Mouse (Mus musculus): ENCODE data around the gene Klc1. TPM values are rescaled to one million over a fixed set of nuclear protein-coding genes. Genes with fewer than 3 reads are reported as not detected.

Gene Klc1
- polyA plus RNA-seq, 1 experiment from 2014 or later, result 598 TPM

GRCm38 (mm10) chr12:111795180-111795895 lies 36.7 kb downstream of the Klc1 start:
- Histone ChIP-seq H3K9ac (replicated peaks; ENCODE audit: low read depth, low read length) (no peak overlapping the region), H3K9me3 (ENCODE audit: control insufficient read depth, low read length) (no peaks in the 10 kb centered on the region), H3K4me1 (ENCODE audit: control insufficient read depth, insufficient read depth, low read length) (no peaks in the 10 kb centered on the region), H3K36me3 (ENCODE audit: control insufficient read depth, insufficient read depth, low read length) (peaks cover 38% of the 10 kb centered on the region), H3K4me2 (ENCODE audit: low read depth, low read length) (no peak overlapping the region), H3K27ac (ENCODE audit: low read depth, low read length) (no peak overlapping the region), H3K4me3 (ENCODE audit: low read depth, low read length) (no peak overlapping the region), H3K27me3 (ENCODE audit: control insufficient read depth, insufficient read depth, low read length) (no peaks in the 10 kb centered on the region)
- 93% methylated on average over 28 of the region's 28 CpGs for WGBS
- ATAC-seq (ENCODE audit: low read depth), result no peak

GRCm38 (mm10) chr12:111797251-111797650 lies 38.6 kb downstream of the Klc1 start:
- Histone ChIP-seq H3K4me3 (ENCODE audit: low read depth, low read length) (no peak overlapping the region), H3K36me3 (ENCODE audit: control insufficient read depth, insufficient read depth, low read length) (peaks cover 28% of the 10 kb centered on the region), H3K9ac (replicated peaks; ENCODE audit: low read depth, low read length) (no peak overlapping the region), H3K9me3 (ENCODE audit: control insufficient read depth, low read length) (no peaks in the 10 kb centered on the region), H3K4me1 (ENCODE audit: control insufficient read depth, insufficient read depth, low read length) (no peaks in the 10 kb centered on the region), H3K4me2 (ENCODE audit: low read depth, low read length) (no peak overlapping the region), H3K27me3 (ENCODE audit: control insufficient read depth, insufficient read depth, low read length) (no peaks in the 10 kb centered on the region), H3K27ac (ENCODE audit: low read depth, low read length) (no peak overlapping the region)
- ATAC-seq (ENCODE audit: low read depth), result no peak
- 91% methylated on average over 8 of the region's 8 CpGs for WGBS

DNA sequence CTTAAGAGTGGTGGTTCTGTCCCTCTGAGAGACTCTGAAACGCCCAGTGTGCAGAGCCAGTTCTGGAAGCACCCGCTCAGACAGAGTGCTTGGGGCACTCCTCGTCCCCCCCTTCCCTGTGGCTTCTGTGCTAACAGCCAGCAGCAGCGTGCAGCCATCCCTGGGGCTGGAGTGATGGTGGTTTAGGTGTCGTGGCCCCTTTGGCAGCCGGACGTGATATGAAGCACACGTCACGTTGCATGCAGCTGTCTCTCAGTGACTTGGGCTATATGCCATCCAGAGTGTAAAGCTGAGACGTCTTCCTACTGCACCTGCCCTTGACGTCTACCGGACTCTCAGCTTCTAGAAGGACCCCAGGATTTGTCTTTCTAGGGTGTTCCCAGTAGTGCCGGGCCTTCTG lies 39.8 kb downstream of the Klc1 start:
- 96% methylated on average over 13 of the region's 13 CpGs for WGBS

DNA sequence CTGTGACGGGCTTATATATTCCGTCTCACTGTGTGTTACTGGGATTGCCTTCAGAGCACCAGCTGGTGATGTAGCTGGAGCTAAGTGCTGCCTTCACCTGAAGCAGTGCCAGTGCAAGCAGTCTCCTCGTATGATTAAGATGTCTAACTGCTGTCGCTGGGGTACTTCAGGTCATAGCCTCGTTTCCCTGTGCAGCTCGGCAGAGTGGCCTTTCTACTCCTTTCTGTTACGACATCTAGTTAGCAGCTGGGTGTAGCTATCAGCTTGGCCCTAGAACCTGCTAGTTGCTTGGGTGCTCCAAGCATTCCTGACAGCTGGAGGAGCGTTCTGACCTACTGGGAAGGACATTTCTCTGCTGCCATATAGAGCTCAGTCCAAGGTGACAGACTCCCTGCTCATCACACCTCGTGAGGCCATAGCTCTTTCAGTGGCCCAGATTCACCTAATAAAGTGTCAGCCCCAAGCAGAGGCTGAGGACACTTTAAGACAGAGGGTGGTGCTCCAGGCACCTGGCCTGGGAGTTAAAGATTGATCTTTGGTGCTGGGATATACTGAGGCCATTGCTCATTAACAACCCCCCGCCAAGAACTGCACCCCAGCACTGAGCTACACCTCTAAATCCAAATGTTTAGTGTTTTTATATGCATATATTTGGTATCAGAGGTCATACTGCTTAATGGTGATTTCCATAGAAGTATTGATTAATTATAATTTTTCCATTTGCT lies 42.0 kb downstream of the Klc1 start:
- ATAC-seq (ENCODE audit: low read depth), result no peak
- peaks cover 12% of the 10 kb centered on the region for H3K36me3 ChIP-seq (ENCODE audit: control insufficient read depth, insufficient read depth, low read length)

More for the DNA sequence above, 39.8 kb downstream of the Klc1 start:
- H3K4me2 ChIP-seq (ENCODE audit: low read depth, low read length), result no peak overlapping the region
- no peaks in the 10 kb centered on the region for H3K27me3 ChIP-seq (ENCODE audit: control insufficient read depth, insufficient read depth, low read length)
- H3K4me1 ChIP-seq (ENCODE audit: control insufficient read depth, insufficient read depth, low read length), result no peaks in the 10 kb centered on the region
- H3K4me3 ChIP-seq (ENCODE audit: low read depth, low read length), result no peak overlapping the region
- no peak for ATAC-seq (ENCODE audit: low read depth)
- H3K36me3 ChIP-seq (ENCODE audit: control insufficient read depth, insufficient read depth, low read length), result peaks cover 25% of the 10 kb centered on the region
- no peak overlapping the region for H3K27ac ChIP-seq (ENCODE audit: low read depth, low read length)
- H3K9ac ChIP-seq (replicated peaks; ENCODE audit: low read depth, low read length), result no peak overlapping the region
- no peaks in the 10 kb centered on the region for H3K9me3 ChIP-seq (ENCODE audit: control insufficient read depth, low read length)

DNA sequence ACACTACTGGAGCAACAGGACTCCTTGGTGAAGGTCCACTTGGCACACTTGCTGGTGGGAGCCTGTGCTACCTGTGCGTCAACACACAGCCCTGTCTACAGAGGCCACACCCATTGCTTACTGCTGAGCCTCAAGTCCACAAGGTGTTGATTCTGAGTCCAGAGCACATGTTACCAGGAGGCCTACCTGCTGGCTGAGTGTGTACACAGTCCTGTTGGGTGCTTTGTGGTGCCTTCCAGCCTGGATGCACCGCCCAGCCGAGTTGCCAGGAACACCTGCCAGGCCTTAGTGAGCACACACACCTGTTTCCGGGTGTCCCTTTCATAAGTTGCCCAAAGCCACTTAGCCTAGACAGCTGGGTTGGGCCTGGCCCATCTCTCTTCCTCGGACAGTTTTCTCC lies 44.9 kb downstream of the Klc1 start:
- Histone ChIP-seq H3K9ac (replicated peaks; ENCODE audit: low read depth, low read length) (no peak overlapping the region), H3K9me3 (ENCODE audit: control insufficient read depth, low read length) (no peaks in the 10 kb centered on the region), H3K27me3 (ENCODE audit: control insufficient read depth, insufficient read depth, low read length) (no peaks in the 10 kb centered on the region), H3K4me3 (ENCODE audit: low read depth, low read length) (no peak overlapping the region), H3K4me1 (ENCODE audit: control insufficient read depth, insufficient read depth, low read length) (no peaks in the 10 kb centered on the region), H3K4me2 (ENCODE audit: low read depth, low read length) (no peak overlapping the region), H3K27ac (ENCODE audit: low read depth, low read length) (no peak overlapping the region), H3K36me3 (ENCODE audit: control insufficient read depth, insufficient read depth, low read length) (peaks cover 13% of the 10 kb centered on the region)
- ATAC-seq (ENCODE audit: low read depth), result no peak
- 90% methylated on average over 5 of the region's 5 CpGs for WGBS

More for the DNA sequence above, 42.0 kb downstream of the Klc1 start:
- H3K4me2 ChIP-seq (ENCODE audit: low read depth, low read length), result no peak overlapping the region
- no peak overlapping the region for H3K9ac ChIP-seq (replicated peaks; ENCODE audit: low read depth, low read length)
- no peak overlapping the region for H3K27ac ChIP-seq (ENCODE audit: low read depth, low read length)
- no peaks in the 10 kb centered on the region for H3K9me3 ChIP-seq (ENCODE audit: control insufficient read depth, low read length)
- H3K4me3 ChIP-seq (ENCODE audit: low read depth, low read length), result no peak overlapping the region
- no peaks in the 10 kb centered on the region for H3K4me1 ChIP-seq (ENCODE audit: control insufficient read depth, insufficient read depth, low read length)
- 85% methylated on average over 10 of the region's 10 CpGs for WGBS
- H3K27me3 ChIP-seq (ENCODE audit: control insufficient read depth, insufficient read depth, low read length), result no peaks in the 10 kb centered on the region

GRCm38 (mm10) chr12:111808775-111809174 lies 50.1 kb downstream of the Klc1 start:
- no peaks in the 10 kb centered on the region for H3K9me3 ChIP-seq (ENCODE audit: control insufficient read depth, low read length)
- H3K4me1 ChIP-seq (ENCODE audit: control insufficient read depth, insufficient read depth, low read length), result peaks cover 5% of the 10 kb centered on the region; the same call in 1 of the 2 replicates
- H3K36me3 ChIP-seq (ENCODE audit: control insufficient read depth, insufficient read depth, low read length), result peaks cover 10% of the 10 kb centered on the region
- no peak overlapping the region for H3K4me3 ChIP-seq (ENCODE audit: low read depth, low read length)
- no peak overlapping the region for H3K9ac ChIP-seq (replicated peaks; ENCODE audit: low read depth, low read length)
- H3K4me2 ChIP-seq (ENCODE audit: low read depth, low read length), result no peak overlapping the region
- H3K27ac ChIP-seq (ENCODE audit: low read depth, low read length), result no peak overlapping the region
- WGBS, result 88% methylated on average over 6 of the region's 6 CpGs
- no peak for ATAC-seq (ENCODE audit: low read depth)
- no peaks in the 10 kb centered on the region for H3K27me3 ChIP-seq (ENCODE audit: control insufficient read depth, insufficient read depth, low read length)

DNA sequence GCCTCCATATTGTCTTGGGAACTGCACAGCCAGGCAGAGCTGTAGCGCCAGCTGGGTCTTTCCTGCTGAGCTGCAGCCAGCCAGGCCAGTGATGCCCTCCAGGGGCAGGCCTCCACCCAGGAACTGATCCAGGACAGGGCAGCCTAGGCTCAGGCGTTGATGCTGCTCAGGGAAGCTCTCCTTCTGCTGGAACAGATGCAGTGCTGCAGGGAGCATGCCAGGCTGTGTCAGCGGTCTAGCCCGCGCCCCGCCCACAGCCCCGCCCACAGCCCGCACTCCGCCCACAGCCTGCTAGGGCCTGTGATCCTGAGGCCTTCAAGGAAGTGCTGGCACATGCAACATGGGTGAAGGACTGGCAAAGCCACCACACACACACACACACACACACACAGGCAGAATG lies 51.1 kb downstream of the Klc1 start:
- H3K27me3 ChIP-seq (ENCODE audit: control insufficient read depth, insufficient read depth, low read length), result no peaks in the 10 kb centered on the region
- H3K36me3 ChIP-seq (ENCODE audit: control insufficient read depth, insufficient read depth, low read length), result peaks cover 7% of the 10 kb centered on the region
- ATAC-seq (ENCODE audit: low read depth), result no peak
- H3K27ac ChIP-seq (ENCODE audit: low read depth, low read length), result peak overlapping the region; percentile 16; the same call in 1 of the 2 replicates
- H3K9ac ChIP-seq (replicated peaks; ENCODE audit: low read depth, low read length), result no peak overlapping the region
- H3K4me1 ChIP-seq (ENCODE audit: control insufficient read depth, insufficient read depth, low read length), result peaks cover 6% of the 10 kb centered on the region; the same call in 1 of the 2 replicates
- H3K4me3 ChIP-seq (ENCODE audit: low read depth, low read length), result no peak overlapping the region
- H3K4me2 ChIP-seq (ENCODE audit: low read depth, low read length), result no peak overlapping the region; the same call in 1 of the 2 replicates
- 3% methylated on average over 9 of the region's 9 CpGs for WGBS
- no peaks in the 10 kb centered on the region for H3K9me3 ChIP-seq (ENCODE audit: control insufficient read depth, low read length)

DNA sequence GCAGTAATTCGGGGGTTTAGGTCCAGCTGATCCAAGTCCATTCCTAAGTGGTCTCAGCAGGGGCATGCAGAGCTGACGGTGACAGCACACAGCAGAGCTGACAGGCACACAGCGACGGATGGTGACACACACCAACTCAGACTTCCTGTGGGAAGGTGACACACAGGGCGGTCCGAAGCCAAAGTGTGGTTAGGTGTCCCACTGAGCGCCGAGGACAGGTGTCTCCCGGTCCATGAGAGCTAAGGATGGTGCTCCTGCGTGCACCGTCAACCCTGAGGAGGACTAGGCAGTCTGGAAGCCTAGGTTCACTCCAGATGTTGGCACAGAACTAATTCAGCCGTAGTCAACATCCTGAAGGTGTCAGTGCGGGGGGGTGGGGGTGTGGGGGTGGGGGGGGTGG lies 53.4 kb downstream of the Klc1 start:
- H3K4me2 ChIP-seq (ENCODE audit: low read depth, low read length), result no peak overlapping the region
- no peak overlapping the region for H3K9ac ChIP-seq (replicated peaks; ENCODE audit: low read depth, low read length)
- H3K4me3 ChIP-seq (ENCODE audit: low read depth, low read length), result no peak overlapping the region
- H3K9me3 ChIP-seq (ENCODE audit: control insufficient read depth, low read length), result no peaks in the 10 kb centered on the region
- 0 out of 2 replicates have a peak, but pooled peaks cover 3% of the 10 kb centered on the region for H3K36me3 ChIP-seq (ENCODE audit: control insufficient read depth, insufficient read depth, low read length)
- no peak for ATAC-seq (ENCODE audit: low read depth)
- H3K27me3 ChIP-seq (ENCODE audit: control insufficient read depth, insufficient read depth, low read length), result no peaks in the 10 kb centered on the region
- H3K27ac ChIP-seq (ENCODE audit: low read depth, low read length), result no peak overlapping the region
- peaks cover 13% of the 10 kb centered on the region; the same call in 1 of the 2 replicates for H3K4me1 ChIP-seq (ENCODE audit: control insufficient read depth, insufficient read depth, low read length)
- WGBS, result 92% methylated on average over 13 of the region's 13 CpGs

GRCm38 (mm10) chr12:111812611-111813010 lies 54.0 kb downstream of the Klc1 start:
- H3K9ac ChIP-seq (replicated peaks; ENCODE audit: low read depth, low read length), result no peak overlapping the region
- H3K36me3 ChIP-seq (ENCODE audit: control insufficient read depth, insufficient read depth, low read length), result no peaks in the 10 kb centered on the region
- H3K9me3 ChIP-seq (ENCODE audit: control insufficient read depth, low read length), result no peaks in the 10 kb centered on the region
- no peak overlapping the region for H3K4me3 ChIP-seq (ENCODE audit: low read depth, low read length)
- H3K4me2 ChIP-seq (ENCODE audit: low read depth, low read length), result peak overlapping the region; percentile 75; the same call in 1 of the 2 replicates
- 71% methylated on average over 12 of the region's 12 CpGs for WGBS
- ATAC-seq (ENCODE audit: low read depth), result no peak
- H3K27me3 ChIP-seq (ENCODE audit: control insufficient read depth, insufficient read depth, low read length), result no peaks in the 10 kb centered on the region
- no peak overlapping the region for H3K27ac ChIP-seq (ENCODE audit: low read depth, low read length)
- peaks cover 13% of the 10 kb centered on the region; the same call in 1 of the 2 replicates for H3K4me1 ChIP-seq (ENCODE audit: control insufficient read depth, insufficient read depth, low read length)
